Mouse (Mus musculus): ENCODE measurements around the gene Arnt. TPM values are rescaled to one million over a fixed set of nuclear protein-coding genes. Genes with fewer than 3 reads are reported as not detected.
A peak's percentile ranks its signal among the peaks of the same experiment; 100 is the strongest.
"Not testable (repeated sequence)": the region's sequence is repeated elsewhere in the genome, so short reads cannot be mapped to it uniquely, and the experiment has no call there.

Arnt gene
- 42.5 and 43.1 TPM in 2 replicates for polyA plus RNA-seq (2015; fragmentation: Nextera tagmentation; extraction: Ambion mirVana)

DNA sequence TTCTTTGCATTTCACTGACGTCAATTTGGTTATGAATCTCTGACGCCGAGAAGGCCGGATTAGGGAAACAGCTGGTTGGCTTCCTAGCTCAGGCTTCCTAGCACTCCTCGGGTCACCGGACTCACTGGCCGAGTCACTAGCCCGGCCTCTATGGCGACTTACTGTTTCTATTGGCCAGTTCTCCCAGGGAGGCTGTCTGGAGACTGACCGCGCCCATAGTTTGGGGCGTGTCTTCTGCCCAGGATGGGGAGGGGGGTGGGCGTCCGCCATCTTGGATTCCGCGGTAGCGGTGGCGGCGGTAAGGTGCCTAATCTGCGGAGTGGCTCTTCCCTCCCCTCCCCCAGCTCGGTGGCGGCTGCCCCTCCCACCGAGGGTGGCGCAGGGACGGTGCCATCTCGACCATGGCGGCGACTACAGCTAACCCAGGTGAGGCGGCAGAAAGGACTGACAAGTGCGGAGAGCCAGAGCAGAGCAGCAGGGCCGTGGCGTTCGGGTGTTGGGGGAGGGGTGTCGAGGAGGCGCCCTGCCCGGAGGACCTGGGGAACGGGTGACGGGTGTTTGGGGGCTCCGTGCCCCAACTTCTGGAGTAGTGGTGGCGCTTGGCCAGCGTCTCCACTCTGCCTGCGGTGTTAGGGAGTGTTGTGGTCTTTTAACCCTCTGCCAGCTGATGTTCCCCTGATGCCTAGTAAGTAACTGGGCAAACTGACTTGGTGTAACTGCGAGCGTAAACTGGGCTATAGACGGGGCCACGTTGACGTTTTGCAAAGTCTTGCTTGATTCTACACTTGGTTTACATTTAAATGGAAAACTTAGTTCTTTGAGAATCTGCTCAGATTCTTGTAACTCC lies at the start of gene Arnt:
Gene Arnt (plus strand): TSS at position 253 of the 847 bp plus-strand sequence.
- Histone ChIP-seq H3K4me1 (peaks cover 18% of the 10 kb centered on the region; the same call in 1 of the 2 replicates), H3K9me3 (replicated peaks) (no peaks in the 10 kb centered on the region), H3K27ac (peak within 1 kb of the TSS; percentile 91), H3K9ac (peak within 1 kb of the TSS; percentile 84), H3K4me3 (replicated peaks) (peak within 1 kb of the TSS; percentile 96), H3K36me3 (peaks cover 25% of the 10 kb centered on the region), H3K27me3 (no peaks in the 10 kb centered on the region), H3K4me2 (peak within 1 kb of the TSS; percentile 65)
- WGBS = under 1% methylated on average over 47 of the region's 47 CpGs
- ATAC-seq (replicated peaks; ENCODE audit: low FRiP score) = peak; percentile 100

DNA sequence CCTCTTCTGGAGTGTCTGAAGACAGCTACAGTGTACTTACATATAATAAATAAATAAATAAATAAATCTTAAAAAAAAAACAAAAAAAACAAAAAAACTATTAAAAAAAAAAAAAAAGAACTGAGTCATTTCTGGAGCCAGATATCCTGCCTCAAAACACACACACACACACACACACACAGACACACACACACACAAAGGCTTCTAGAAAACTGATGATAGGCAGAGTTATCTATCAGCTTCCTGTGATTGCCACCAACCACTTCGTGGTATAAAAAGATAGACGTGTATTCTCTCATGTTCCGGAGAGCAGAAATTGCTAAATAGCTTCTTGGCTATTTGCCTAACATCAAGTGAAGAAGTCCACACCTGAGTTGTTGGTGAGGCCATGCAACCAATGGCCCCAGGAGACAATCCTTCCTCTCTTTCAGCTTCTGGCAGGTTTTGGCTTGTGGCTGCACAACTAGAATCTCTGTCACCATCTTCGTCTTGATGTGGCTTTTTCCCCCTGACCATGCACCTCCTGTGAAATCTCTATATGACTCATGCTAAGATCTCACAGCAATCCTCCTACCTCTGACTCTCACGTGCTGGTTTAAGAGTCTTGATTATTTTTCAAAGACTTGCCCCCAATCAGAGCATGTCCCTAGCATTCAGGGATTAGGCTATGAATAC lies 48.6 kb upstream of the Arnt start:
- 87% methylated on average over 5 of the region's 5 CpGs for WGBS
- no peak overlapping the region for H3K4me2 ChIP-seq
- H3K9ac ChIP-seq = no peak overlapping the region
- no peaks in the 10 kb centered on the region for H3K4me1 ChIP-seq
- no peak overlapping the region for H3K4me3 ChIP-seq (replicated peaks)
- H3K36me3 ChIP-seq = no peaks in the 10 kb centered on the region
- H3K27me3 ChIP-seq = no peaks in the 10 kb centered on the region
- no peak overlapping the region for H3K27ac ChIP-seq
- no peaks in the 10 kb centered on the region for H3K9me3 ChIP-seq (replicated peaks)
- no peak for ATAC-seq (replicated peaks; ENCODE audit: low FRiP score)

DNA sequence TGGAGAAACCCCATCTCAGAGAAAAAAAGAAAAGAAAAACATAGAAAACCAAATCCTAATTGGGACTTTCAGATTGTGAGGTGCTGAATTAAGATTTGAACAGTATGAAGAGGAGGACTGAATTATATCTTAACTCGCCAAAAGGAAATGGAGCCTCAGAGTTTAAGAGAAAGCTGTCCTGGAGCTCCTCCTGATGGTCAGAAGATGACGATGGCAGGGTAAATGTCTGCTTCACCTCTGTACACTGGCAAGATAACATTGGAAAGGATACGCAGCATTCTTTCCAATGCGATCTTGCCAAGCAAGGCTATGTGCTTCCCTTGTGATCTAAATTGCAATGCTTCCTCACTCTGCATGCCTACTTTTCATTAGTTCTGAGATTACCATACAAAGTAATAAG lies 39.8 kb upstream of the Arnt start:
- 89% methylated on average over 4 of the region's 4 CpGs for WGBS

DNA sequence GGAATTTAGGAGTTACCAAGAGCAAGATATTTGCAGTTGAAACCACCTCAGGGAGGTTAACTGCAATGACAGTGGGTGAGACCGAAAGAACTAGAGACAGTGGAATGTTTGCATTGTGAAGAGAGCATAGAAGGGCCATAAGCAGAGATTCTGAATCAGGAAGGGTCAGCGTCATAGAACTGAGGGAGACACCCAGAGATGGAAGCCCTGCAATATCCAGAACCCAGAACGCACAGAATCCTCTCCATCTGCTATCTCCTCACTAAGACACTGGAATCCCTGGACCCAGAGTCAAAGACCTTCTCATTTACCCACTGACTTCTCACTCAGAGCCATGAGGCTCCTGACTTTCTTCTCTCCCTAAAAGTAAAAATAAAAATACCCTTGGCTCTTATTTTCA lies 31.4 kb upstream of the Arnt start, which contains the start of gene 4930558C23Rik:
Gene 4930558C23Rik (minus strand): TSS at position 101 of the 400 bp plus-strand sequence.
- Histone ChIP-seq H3K9me3 (replicated peaks) (no peaks in the 10 kb centered on the region), H3K9ac (no peak within 1 kb of the TSS), H3K4me3 (replicated peaks) (no peak within 1 kb of the TSS), H3K4me2 (no peak within 1 kb of the TSS), H3K27ac (no peak within 1 kb of the TSS), H3K27me3 (no peaks in the 10 kb centered on the region), H3K4me1 (no peaks in the 10 kb centered on the region), H3K36me3 (no peaks in the 10 kb centered on the region)
- WGBS = 94% methylated on average over 3 of the region's 3 CpGs
- no peak for ATAC-seq (replicated peaks; ENCODE audit: low FRiP score)

More for the DNA sequence above, 39.8 kb upstream of the Arnt start:
- no peak overlapping the region for H3K4me3 ChIP-seq (replicated peaks)
- peaks cover 5% of the 10 kb centered on the region; the same call in 1 of the 2 replicates for H3K9me3 ChIP-seq (replicated peaks)
- H3K4me2 ChIP-seq = no peak overlapping the region
- no peak overlapping the region for H3K9ac ChIP-seq
- no peaks in the 10 kb centered on the region for H3K4me1 ChIP-seq
- no peak for ATAC-seq (replicated peaks; ENCODE audit: low FRiP score)
- H3K36me3 ChIP-seq = no peaks in the 10 kb centered on the region
- H3K27ac ChIP-seq = no peak overlapping the region
- H3K27me3 ChIP-seq = no peaks in the 10 kb centered on the region

DNA sequence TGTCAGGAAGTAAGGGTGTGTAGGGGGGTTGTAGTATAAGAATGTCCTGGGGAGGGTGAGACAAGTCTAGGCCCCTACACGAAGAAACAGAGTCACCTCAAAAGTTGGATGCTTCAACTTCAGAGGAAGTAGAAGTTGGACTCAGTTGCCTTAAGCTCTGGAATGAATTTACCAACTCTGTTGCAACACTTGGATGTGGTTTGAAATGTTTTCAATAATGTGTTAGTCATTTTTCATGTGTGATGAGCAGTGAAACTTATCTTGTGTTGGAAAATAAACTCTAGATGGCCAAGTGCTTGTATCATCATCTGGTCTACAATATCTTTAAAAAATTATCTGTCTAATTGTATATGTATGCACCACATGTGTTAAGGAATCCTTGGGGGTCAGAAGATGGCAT lies 26.5 kb upstream of the Arnt start:
- Histone ChIP-seq H3K27ac (no peak overlapping the region), H3K4me2 (no peak overlapping the region), H3K4me1 (no peaks in the 10 kb centered on the region), H3K36me3 (no peaks in the 10 kb centered on the region), H3K27me3 (no peaks in the 10 kb centered on the region), H3K4me3 (replicated peaks) (no peak overlapping the region), H3K9ac (no peak overlapping the region), H3K9me3 (replicated peaks) (no peaks in the 10 kb centered on the region)
- no peak for ATAC-seq (replicated peaks; ENCODE audit: low FRiP score)
- WGBS = 86% methylated on average over 1 of the region's 1 CpGs

DNA sequence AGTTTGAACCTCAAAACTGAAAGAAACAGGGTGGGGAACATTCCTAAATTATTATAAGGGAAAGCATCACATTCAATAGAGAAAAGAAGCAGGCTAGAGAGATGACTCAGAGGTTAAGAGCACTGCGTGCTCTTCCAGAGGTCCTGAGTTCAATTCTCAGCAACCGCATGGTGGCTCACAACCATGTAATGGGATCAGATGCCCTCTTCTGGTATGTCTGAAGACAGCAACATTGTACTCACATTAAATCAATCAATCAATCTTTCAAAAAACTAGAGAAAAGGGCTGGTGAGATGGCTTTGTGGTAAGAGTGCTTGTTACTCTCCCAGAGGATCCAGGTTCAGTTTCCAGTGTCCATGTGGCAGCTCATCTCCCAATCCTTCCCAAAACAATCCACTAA lies 25.3 kb upstream of the Arnt start:
- no peak overlapping the region for H3K27ac ChIP-seq
- no peaks in the 10 kb centered on the region for H3K9me3 ChIP-seq (replicated peaks)
- no peaks in the 10 kb centered on the region for H3K27me3 ChIP-seq
- no peak overlapping the region for H3K4me3 ChIP-seq (replicated peaks)
- no peaks in the 10 kb centered on the region for H3K36me3 ChIP-seq
- H3K4me2 ChIP-seq = no peak overlapping the region
- no peak for ATAC-seq (replicated peaks; ENCODE audit: low FRiP score)
- no peaks in the 10 kb centered on the region for H3K4me1 ChIP-seq
- 98% methylated on average over 2 of the region's 2 CpGs for WGBS
- no peak overlapping the region for H3K9ac ChIP-seq

DNA sequence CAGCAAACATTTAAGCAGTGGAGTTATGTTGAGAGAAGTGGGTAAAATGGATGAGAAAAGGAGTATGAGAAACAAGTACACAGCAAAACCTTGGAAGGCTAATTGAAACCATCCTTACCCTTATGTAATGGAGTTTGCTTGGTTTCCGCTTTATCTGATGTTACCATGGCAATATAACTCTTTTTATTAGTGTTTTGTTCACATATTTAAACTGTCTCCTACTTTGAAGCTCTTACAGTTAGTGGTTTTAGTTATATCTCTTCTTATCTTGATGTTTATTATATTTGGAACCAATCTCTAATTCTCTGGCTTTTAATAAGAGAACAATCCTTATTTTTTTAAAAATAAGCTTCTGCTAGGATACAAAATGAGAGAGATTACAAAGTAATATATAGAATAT lies 21.9 kb upstream of the Arnt start:
- Histone ChIP-seq H3K4me2 (no peak overlapping the region), H3K27me3 (no peaks in the 10 kb centered on the region), H3K4me1 (no peaks in the 10 kb centered on the region), H3K9ac (no peak overlapping the region), H3K4me3 (replicated peaks) (no peak overlapping the region), H3K9me3 (replicated peaks) (no peaks in the 10 kb centered on the region; the same call in 1 of the 2 replicates), H3K27ac (no peak overlapping the region), H3K36me3 (no peaks in the 10 kb centered on the region)
- no peak for ATAC-seq (replicated peaks; ENCODE audit: low FRiP score)
- WGBS = 89% methylated on average over 1 of the region's 1 CpGs

DNA sequence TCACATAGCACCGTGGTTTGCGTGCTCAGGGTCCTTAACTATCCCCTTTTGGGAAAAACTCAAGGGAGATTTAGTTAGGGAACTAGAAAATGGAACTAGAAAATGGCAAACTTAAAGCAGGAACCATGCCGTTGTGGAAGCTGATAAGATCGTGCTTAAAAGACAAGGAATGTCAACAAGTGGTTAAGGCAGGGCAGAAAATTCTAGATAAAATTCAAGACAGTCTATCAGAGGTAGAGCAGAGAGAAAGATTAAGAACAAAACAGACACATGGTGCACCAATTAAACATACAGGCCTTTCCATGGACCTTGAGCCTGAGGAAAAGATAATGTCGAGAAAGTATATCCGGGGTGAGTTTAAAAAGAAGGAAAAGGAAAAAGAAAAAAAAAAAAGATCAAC lies 16.3 kb upstream of the Arnt start:
- Histone ChIP-seq H3K4me3 (replicated peaks) (no peak overlapping the region), H3K9me3 (replicated peaks) (peaks cover 16% of the 10 kb centered on the region), H3K36me3 (no peaks in the 10 kb centered on the region), H3K27ac (no peak overlapping the region), H3K9ac (no peak overlapping the region), H3K4me1 (no peaks in the 10 kb centered on the region), H3K27me3 (no peaks in the 10 kb centered on the region), H3K4me2 (no peak overlapping the region)
- no peak for ATAC-seq (replicated peaks; ENCODE audit: low FRiP score)
- WGBS = 88% methylated on average over 6 of the region's 6 CpGs

DNA sequence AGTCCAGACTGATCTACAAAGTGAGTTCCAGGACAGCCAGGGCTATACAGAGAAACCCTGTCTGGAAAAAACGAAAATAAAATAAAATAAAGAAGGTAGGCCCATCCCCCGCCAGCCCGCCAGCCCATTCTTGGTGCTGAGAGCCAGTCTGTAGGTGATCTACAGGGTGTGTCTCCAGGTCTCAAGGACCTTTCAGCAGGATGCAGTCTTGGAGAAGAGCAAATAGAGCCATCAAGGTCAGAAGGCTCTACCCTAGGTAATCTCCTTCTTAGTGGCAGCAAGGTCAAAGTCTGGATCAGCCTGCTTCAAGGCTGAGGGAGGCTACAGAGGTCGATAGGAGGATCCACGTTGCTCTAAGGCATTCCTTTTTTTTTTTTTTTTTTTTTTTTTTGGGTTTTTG lies 7.7 kb upstream of the Arnt start:
- not testable (repeated sequence) for ATAC-seq (replicated peaks; ENCODE audit: low FRiP score); H3K9ac ChIP-seq

DNA sequence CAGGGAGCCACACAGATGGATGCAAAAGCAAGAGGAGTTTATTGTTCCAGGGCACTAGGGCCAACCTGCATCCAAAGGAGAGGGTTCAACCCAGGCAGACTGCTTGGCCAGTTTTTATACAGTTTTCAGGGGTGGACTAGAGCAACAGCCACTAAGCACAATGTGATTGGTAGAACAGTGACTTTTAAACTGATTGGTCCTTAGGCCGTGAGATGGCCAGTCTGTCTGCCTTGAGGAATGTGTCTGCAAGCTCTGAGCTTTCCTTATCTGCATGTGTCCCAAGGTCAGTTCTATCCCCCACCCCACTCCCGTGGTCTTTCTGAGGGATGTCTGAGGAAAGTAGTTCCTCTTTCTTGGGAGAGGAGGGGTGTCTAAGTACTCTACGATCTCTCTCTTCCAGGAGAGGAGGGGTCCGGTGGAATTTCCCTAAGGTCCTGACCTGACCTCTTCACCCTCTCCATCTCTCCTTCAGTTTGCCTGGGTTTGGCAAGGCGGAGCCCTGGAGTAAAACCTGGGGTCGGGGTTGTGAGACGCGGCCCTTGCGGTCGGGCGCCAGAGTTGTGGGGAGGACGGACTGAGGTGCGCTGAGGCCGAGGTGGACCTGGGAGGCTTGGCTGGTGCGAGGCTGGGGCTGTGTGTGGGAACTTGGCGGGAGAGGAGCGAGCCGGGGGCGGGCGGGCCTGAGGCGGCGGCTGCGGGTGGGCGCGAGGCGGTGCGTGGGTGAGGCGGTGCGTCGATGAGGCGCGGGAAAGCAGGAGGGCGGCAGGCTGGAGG lies 6.9 kb upstream of the Arnt start:
- WGBS = 33% methylated on average over 13 of the region's 33 CpGs
- not testable (repeated sequence) for H3K27me3 ChIP-seq; H3K9me3 ChIP-seq (replicated peaks); H3K36me3 ChIP-seq; H3K4me1 ChIP-seq; H3K27ac ChIP-seq; H3K9ac ChIP-seq
- Histone ChIP-seq H3K4me3 (replicated peaks) (peak overlapping the region; percentile 29), H3K4me2 (peak overlapping the region; percentile 60)
- ATAC-seq (replicated peaks; ENCODE audit: low FRiP score) = peak; percentile 83

More for the DNA sequence above, 7.7 kb upstream of the Arnt start:
- not testable (repeated sequence) for H3K4me1 ChIP-seq; H3K36me3 ChIP-seq; H3K4me2 ChIP-seq; H3K27ac ChIP-seq; H3K4me3 ChIP-seq (replicated peaks); H3K9me3 ChIP-seq (replicated peaks); H3K27me3 ChIP-seq
- 93% methylated on average over 5 of the region's 5 CpGs for WGBS

DNA sequence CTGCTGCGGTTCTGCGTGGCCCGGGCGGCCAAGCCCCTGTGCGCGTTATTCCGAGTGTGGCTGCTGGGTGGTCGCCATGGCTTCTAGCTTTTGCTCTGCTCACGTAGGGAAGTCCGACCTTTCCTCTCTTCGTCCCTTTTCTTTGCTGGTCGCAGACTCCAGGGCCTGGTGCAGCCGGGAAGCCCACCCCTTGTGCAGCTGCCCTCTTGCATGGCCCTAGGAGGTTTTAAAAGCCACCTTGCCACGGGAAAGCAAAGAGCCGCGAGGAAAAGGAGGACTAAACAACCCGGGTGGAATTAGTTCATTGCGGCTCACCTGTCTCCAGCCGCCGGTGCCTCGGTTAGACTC lies 6.3 kb upstream of the Arnt start:
- peak overlapping the region; percentile 29 for H3K4me3 ChIP-seq (replicated peaks)
- not testable (repeated sequence) for H3K27ac ChIP-seq; H3K4me1 ChIP-seq; ATAC-seq (replicated peaks; ENCODE audit: low FRiP score); H3K27me3 ChIP-seq; H3K9ac ChIP-seq; H3K36me3 ChIP-seq; H3K9me3 ChIP-seq (replicated peaks)
- H3K4me2 ChIP-seq = peak overlapping the region; percentile 60
- 19% methylated on average over 16 of the region's 21 CpGs for WGBS

DNA sequence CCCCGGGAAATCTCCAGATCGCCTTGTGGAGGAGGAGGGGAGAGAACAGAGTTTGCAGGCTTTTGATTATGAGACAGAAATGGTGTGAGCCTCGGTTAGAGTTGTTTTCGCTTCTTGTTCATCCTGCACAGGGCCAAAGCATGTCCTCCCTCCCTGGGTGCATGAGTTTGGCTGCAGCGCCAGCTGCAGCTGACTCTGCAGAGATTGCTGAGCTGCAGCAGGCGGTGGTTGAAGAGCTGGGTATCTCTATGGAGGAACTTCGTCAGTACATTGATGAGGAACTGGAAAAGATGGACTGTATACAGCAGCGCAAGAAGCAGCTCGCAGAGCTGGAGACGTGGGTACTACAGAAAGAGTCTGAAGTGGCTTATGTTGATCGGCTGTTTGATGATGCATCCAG lies 5.8 kb upstream of the Arnt start:
- not testable (repeated sequence) for H3K4me3 ChIP-seq (replicated peaks); H3K4me1 ChIP-seq; H3K36me3 ChIP-seq; H3K27me3 ChIP-seq; H3K9ac ChIP-seq; H3K4me2 ChIP-seq; H3K9me3 ChIP-seq (replicated peaks); H3K27ac ChIP-seq; ATAC-seq (replicated peaks; ENCODE audit: low FRiP score)
- 80% methylated on average over 5 of the region's 11 CpGs for WGBS
